Mouse (Mus musculus) kidney, embryonic 14.5 days (tissue): ENCODE data around the gene Rtl5. TPM values are rescaled to one million over a fixed set of nuclear protein-coding genes. Genes with fewer than 3 reads are reported as not detected.

Source experiments
- ATAC-seq: fragments of 200-750 bp; cut with Nextera tagmentation; 2 replicates; pipeline ENCODE4 v1.8.0; 2017; ENCODE audit warnings: moderate number of reproducible peaks, mild to moderate bottlenecking, moderate TSS enrichment, moderate library complexity; ENCODE audit not compliant: low FRiP score, low TSS enrichment
- H3K27ac ChIP-seq: fragments of 300-500 bp; sonication (generic); 2 replicates; pipeline ENCODE4 v1.5.1; 2014; ENCODE audit warnings: low read depth, mild to moderate bottlenecking, low read length, moderate library complexity, mixed read lengths
- H3K27me3 ChIP-seq: fragments of 300-500 bp; sonication (generic); 2 replicates; pipeline ENCODE4 v1.6.1; 2014; ENCODE audit warnings: mild to moderate bottlenecking, low read length; ENCODE audit not compliant: control insufficient read depth, insufficient read depth
- H3K36me3 ChIP-seq: fragments of 300-500 bp; sonication (generic); 2 replicates; pipeline ENCODE4 v1.6.1; 2014; ENCODE audit warnings: low read length, mixed read lengths; ENCODE audit not compliant: control insufficient read depth, insufficient read depth
- H3K4me1 ChIP-seq: fragments of 300-500 bp; sonication (generic); 2 replicates; pipeline ENCODE4 v1.6.1; 2014; ENCODE audit warnings: low read length, mixed read lengths; ENCODE audit not compliant: control insufficient read depth, insufficient read depth
- H3K4me2 ChIP-seq: fragments of 300-500 bp; sonication (generic); replicated peaks from 2 replicates; pipeline ENCODE4 v1.6.1; 2014; ENCODE audit warnings: low read depth, mild to moderate bottlenecking, low read length
- H3K4me3 ChIP-seq: fragments of 300-500 bp; sonication (generic); 2 replicates; pipeline ENCODE4 v1.5.1; 2014; ENCODE audit warnings: mild to moderate bottlenecking, low read length
- H3K9ac ChIP-seq: fragments of 300-500 bp; sonication (generic); 2 replicates; pipeline ENCODE4 v1.6.1; 2014; ENCODE audit warnings: low read depth, mild to moderate bottlenecking, low read length, moderate library complexity
- H3K9me3 ChIP-seq: fragments of 300-500 bp; sonication (generic); 2 replicates; pipeline ENCODE4 v1.6.1; 2016; ENCODE audit warnings: low read length; ENCODE audit not compliant: control insufficient read depth
- WGBS: fragments of 180-500 bp; shearing (Covaris S2); extraction: QIAGEN DNeasy Blood & Tissue Kit; methylation state at CpG from one replicate; pipeline ENCODE4 v1.1.7; 2014; 5-methylcytosine and 5-hydroxymethylcytosine counted together
- polyA plus RNA-seq: library from polyadenylated mRNA; unstranded; fragments of >200 nt; fragmentation: Nextera tagmentation; extraction: Ambion mirVana; gene quantifications from 2 replicates; pipeline ENCODE4 v1.2.1, GENCODE M21; 2014

The Rtl5 gene
- polyA plus RNA-seq, 1 experiment from 2014 or later = 2.0 TPM

DNA sequence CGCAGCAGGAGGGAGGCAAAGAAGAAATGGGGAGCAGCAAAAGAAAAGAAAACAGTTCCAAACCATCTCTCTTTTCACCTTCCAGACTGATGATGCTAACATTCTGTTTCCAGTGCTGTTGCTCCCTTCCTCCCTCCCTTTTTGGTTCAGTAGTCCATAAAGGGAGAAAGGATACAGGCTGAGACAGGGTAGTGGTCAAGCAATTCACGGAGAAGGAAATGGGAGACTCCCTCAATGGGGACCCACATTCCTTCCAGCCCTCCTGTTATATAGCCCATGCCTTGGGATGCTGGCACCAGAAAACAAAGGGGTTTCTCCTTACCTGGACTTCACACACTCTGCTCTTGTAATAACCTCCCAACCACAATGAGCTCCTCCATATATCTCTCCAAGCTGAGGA lies 413 bp upstream of the Rtl5 start:
- WGBS = 20% methylated on average over 2 of the region's 2 CpGs
- H3K9me3 ChIP-seq = no peaks in the 10 kb centered on the region
- no peaks in the 10 kb centered on the region for H3K27me3 ChIP-seq
- peak; percentile 11; the same call in 1 of the 2 replicates for ATAC-seq
- H3K4me1 ChIP-seq = no peaks in the 10 kb centered on the region; the same call in 1 of the 2 replicates
- H3K36me3 ChIP-seq = no peaks in the 10 kb centered on the region
- H3K4me3 ChIP-seq = peak overlapping the region; percentile 42
- no peak overlapping the region for H3K9ac ChIP-seq
- H3K27ac ChIP-seq = no peak overlapping the region
- peak overlapping the region; percentile 61 for H3K4me2 ChIP-seq

DNA sequence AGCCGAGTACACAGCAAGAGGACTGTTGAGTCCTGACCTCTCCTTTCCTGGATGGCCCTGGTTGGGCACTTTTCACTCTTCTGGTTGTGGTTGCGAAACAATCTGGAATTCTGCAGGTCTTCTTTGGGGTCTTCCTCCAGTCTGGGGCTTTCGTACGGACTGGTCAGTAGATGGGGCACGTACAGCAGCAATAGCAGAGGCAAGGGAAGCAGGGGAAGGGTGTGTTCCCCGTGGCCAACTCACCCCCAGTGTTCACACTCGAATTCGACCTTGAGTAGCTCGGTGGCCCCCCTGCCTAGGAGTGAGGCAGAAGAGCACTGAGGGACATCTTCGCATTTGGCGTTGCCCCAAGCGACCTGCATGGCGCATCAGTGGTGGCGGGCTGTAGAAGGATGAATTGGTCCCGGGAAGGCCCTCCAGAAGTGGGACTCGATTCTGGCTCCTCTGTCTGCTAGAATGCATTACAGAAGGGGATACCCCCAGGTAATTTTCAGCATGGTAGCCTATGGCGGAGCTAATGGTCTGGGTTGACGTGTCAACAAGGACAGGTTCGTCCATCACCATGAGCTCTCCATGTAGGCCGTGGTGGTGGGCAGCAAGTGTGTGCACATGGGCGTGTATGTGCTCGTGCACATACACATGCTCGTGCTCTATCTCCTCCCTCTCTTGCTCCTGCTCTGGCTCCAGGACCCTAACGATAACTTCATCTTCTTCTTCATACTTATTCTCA lies 2.1 kb downstream of the Rtl5 start:
- H3K9ac ChIP-seq = no peak overlapping the region
- no peaks in the 10 kb centered on the region; the same call in 1 of the 2 replicates for H3K4me1 ChIP-seq
- no peaks in the 10 kb centered on the region for H3K36me3 ChIP-seq
- H3K9me3 ChIP-seq = no peaks in the 10 kb centered on the region
- H3K27ac ChIP-seq = no peak overlapping the region
- H3K4me3 ChIP-seq = no peak overlapping the region
- WGBS = 94% methylated on average over 24 of the region's 24 CpGs
- no peaks in the 10 kb centered on the region for H3K27me3 ChIP-seq
- no peak for ATAC-seq
- no peak overlapping the region for H3K4me2 ChIP-seq

DNA sequence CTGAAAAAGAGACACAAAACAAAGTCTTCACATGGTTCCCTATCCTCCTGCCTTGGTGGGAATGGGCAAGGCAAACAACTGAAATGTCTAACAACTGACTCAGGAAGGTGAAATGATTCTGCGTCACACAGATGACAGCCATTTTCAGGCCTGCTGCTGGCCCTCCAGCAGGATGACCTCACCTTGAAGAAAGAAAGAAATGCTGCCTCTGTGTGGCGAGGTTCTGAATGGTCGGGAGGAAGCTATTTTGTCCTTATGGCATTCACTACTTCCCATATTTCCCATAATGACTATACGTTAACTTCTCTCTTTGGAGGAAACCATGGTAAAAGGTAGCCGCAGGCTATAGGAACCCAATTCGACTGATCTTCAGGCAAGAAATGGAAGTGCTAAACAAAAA lies 4.0 kb downstream of the Rtl5 start:
- H3K9ac ChIP-seq = no peak overlapping the region
- 81% methylated on average over 6 of the region's 6 CpGs for WGBS
- H3K4me1 ChIP-seq = no peaks in the 10 kb centered on the region; the same call in 1 of the 2 replicates
- H3K27ac ChIP-seq = no peak overlapping the region
- H3K4me2 ChIP-seq = no peak overlapping the region
- H3K4me3 ChIP-seq = no peak overlapping the region
- H3K9me3 ChIP-seq = no peaks in the 10 kb centered on the region
- ATAC-seq = no peak
- no peaks in the 10 kb centered on the region for H3K27me3 ChIP-seq
- H3K36me3 ChIP-seq = no peaks in the 10 kb centered on the region

DNA sequence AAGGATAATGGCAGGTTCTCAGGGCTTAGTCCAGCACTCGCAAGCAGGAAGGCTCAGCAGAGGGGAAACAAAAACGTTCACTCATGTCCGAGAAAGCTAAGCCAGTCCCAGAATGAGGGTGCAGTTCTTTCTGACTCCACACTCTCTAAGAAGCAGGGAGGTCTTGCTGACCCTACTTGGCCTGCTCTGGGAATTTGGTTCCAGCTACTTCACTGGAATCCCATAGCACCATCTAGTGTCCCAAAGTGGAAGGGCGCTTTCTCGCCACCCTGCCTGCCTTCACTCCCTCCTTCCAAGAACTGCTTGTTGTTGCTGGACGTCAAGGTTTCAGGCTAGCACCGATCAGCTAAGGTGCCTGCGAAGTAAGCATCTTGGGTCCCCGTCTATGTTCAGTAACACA lies 5.0 kb downstream of the Rtl5 start:
- Histone ChIP-seq H3K4me1 (no peaks in the 10 kb centered on the region; the same call in 1 of the 2 replicates), H3K9ac (no peak overlapping the region), H3K4me2 (no peak overlapping the region), H3K27ac (no peak overlapping the region), H3K36me3 (no peaks in the 10 kb centered on the region), H3K27me3 (no peaks in the 10 kb centered on the region), H3K9me3 (no peaks in the 10 kb centered on the region), H3K4me3 (no peak overlapping the region)
- WGBS = 26% methylated on average over 9 of the region's 9 CpGs
- ATAC-seq = no peak

DNA sequence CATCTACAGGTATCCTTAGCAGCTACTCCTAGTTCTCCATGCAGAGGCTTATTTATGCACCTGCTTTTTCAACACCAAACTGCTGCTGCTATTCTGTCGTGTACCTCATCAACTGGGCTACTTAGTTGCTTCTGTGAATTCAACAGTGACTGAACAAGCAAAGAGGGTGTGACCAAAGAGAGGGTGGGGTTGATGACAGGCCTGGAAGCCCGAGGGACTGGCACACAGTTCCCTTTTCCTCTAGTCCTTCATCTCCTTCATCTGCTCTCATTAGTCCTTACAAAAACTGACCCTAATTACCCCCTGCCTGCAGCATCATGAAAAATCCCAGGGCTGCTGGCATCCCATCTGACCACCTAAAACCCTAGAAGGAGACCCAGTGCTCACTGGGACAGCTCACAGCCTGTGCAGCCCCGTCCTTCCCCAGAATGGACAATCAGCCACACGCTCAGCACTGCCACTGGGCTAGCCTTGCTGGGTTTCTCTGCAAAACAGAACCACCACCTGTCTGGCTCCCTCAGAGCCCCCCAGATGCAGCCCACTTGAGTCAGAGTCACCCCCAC lies 5.8 kb downstream of the Rtl5 start:
- WGBS = 49% methylated on average over 4 of the region's 4 CpGs
- H3K9me3 ChIP-seq = no peaks in the 10 kb centered on the region
- no peaks in the 10 kb centered on the region; the same call in 1 of the 2 replicates for H3K4me1 ChIP-seq
- no peak for ATAC-seq
- no peaks in the 10 kb centered on the region for H3K27me3 ChIP-seq
- no peak overlapping the region for H3K27ac ChIP-seq
- no peak overlapping the region for H3K9ac ChIP-seq
- H3K4me3 ChIP-seq = no peak overlapping the region
- H3K36me3 ChIP-seq = no peaks in the 10 kb centered on the region
- no peak overlapping the region for H3K4me2 ChIP-seq

DNA sequence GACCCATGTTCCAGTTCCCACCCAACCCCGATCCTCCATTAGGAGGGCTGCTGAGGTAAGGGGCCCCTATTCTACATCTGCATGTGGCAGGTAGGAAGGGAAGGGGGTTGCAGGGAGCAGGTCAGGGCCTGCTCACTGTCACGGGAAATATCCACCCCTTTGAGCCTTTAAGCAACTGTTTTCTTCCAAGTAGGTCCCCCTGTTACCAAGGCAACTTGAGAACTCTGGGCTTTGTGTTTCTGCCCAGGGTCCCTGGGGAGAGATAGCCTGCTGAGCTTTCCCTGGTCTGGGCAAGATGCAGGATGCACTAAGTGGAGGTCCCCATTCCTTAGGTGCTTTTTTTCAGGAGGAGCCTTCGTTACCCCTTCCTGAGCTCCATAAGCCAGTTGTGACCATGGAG lies 7.0 kb downstream of the Rtl5 start:
- Histone ChIP-seq H3K4me1 (no peaks in the 10 kb centered on the region), H3K9me3 (no peaks in the 10 kb centered on the region), H3K9ac (no peak overlapping the region), H3K27ac (no peak overlapping the region), H3K36me3 (no peaks in the 10 kb centered on the region), H3K4me2 (no peak overlapping the region), H3K4me3 (no peak overlapping the region), H3K27me3 (no peaks in the 10 kb centered on the region)
- WGBS = 53% methylated on average over 3 of the region's 3 CpGs
- no peak for ATAC-seq

DNA sequence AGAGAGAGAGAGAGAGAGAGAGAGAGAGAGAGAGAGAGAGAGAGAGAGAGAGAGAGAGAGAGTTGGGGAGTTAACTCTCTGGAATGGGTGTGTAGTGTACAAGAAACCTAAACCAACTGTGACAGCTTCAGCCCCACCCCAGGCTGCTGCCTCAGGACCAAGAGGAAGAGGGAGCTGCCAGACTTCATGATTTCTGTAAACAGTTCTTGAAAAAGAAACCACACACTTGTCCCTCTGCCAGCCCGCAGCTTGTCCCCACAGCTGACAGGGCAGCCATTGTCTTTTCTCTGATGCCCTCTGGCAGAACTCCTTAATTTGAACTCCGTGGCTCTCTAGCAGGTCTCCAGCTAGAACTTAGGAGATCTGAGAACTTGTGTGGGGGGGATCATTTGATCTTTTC lies 10.2 kb downstream of the Rtl5 start:
- ATAC-seq = no peak
- Histone ChIP-seq H3K36me3 (no peaks in the 10 kb centered on the region), H3K4me1 (no peaks in the 10 kb centered on the region), H3K9me3 (no peaks in the 10 kb centered on the region), H3K27me3 (no peaks in the 10 kb centered on the region), H3K4me2 (no peak overlapping the region), H3K9ac (no peak overlapping the region), H3K4me3 (no peak overlapping the region), H3K27ac (no peak overlapping the region)
- WGBS = 39% methylated on average over 2 of the region's 2 CpGs

DNA sequence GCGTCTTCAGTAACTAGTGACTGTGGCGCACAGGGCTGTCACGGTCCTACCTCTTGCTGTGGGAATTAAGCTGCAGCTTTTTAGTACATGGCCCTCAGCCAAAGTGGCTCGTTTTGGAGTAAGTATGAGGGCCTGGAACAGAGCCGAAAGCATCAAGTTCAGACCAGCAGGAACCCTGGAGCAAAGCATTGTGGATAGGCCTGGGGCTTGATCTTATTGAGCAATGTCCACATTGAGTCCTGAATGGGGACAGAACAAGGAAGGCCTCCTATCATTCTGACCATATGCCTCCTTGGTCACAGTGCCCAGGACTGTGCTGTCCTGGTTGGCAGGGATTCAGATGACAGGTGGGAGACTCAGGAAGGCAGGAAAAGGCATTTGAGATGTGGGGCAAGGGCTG lies 10.9 kb downstream of the Rtl5 start:
- H3K27me3 ChIP-seq = no peaks in the 10 kb centered on the region
- H3K4me3 ChIP-seq = no peak overlapping the region
- H3K9me3 ChIP-seq = no peaks in the 10 kb centered on the region
- WGBS = 85% methylated on average over 5 of the region's 5 CpGs
- no peak overlapping the region for H3K9ac ChIP-seq
- no peaks in the 10 kb centered on the region for H3K4me1 ChIP-seq
- no peaks in the 10 kb centered on the region for H3K36me3 ChIP-seq
- ATAC-seq = no peak
- no peak overlapping the region for H3K27ac ChIP-seq
- no peak overlapping the region for H3K4me2 ChIP-seq

DNA sequence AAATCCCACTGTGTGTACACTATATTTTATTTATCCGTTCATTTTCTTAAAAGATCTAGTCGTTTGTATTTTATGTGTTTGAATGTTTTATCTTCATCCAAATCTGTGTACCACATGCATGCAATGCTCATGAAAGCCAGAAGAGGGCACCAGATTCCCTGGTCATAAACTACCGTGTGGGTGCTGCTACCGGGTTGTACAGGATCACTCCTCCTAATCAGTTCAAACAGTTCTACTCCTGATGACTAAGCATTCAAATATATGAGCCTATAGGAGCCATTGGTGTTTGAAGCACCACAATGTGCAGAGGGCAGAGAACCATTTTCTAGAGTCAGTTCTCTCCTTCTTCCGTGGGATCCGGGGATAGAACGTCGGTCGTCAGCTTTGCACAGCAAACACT lies 11.7 kb downstream of the Rtl5 start:
- H3K9ac ChIP-seq = no peak overlapping the region
- H3K9me3 ChIP-seq = no peaks in the 10 kb centered on the region
- no peaks in the 10 kb centered on the region for H3K4me1 ChIP-seq
- no peak overlapping the region for H3K27ac ChIP-seq
- WGBS = 67% methylated on average over 9 of the region's 9 CpGs
- no peak overlapping the region for H3K4me3 ChIP-seq
- H3K4me2 ChIP-seq = no peak overlapping the region
- no peaks in the 10 kb centered on the region for H3K36me3 ChIP-seq
- ATAC-seq = no peak
- H3K27me3 ChIP-seq = no peaks in the 10 kb centered on the region
